Mouse (Mus musculus) stomach, postnatal 0 days (tissue): ENCODE results near the gene Usp43.

Experiments used
- CTCF ChIP-seq: IDR thresholded peaks from 2 replicates; pipeline ENCODE4 v1.5.1; 2016; ENCODE audit warnings: antibody characterized with exemption, low read depth, mild to moderate bottlenecking, moderate library complexity
- EP300 ChIP-seq: optimal IDR thresholded peaks from 2 replicates; pipeline ENCODE3; 2016; ENCODE audit warnings: antibody characterized with exemption

- no peak for TF ChIP-seq CTCF
- no peak for TF ChIP-seq EP300
These were observed 2.4 kb downstream of the Usp43 start for GRCm38 (mm10) chr11:67919593-67919992.
